Comparison of ENCODE assay signal across 8 mouse cellular contexts in genomic region chr2:29889066-29889944, GRCm38 (mm10). TPM values are rescaled to one million over a fixed set of nuclear protein-coding genes. Genes with fewer than 3 reads are reported as not detected.
DNase-seq lines count a peak whose midpoint lies in the region; ATAC-seq lines count a peak whose summit lies in the region.

TSS of gene Odf2 (plus strand) at chr2:29889221.

- H3K9me3 ChIP-seq in hindbrain, embryonic 11.5 days (ENCODE audit: control insufficient read depth, low read length): no peaks in the 10 kb centered on the region

- peak within 1 kb of the TSS; percentile 79 for H3K4me3 ChIP-seq in hindbrain, embryonic 11.5 days (ENCODE audit: low read depth, low read length)

- peak; percentile 100 for DNase-seq in Muller cell, postnatal 12 days (ENCODE audit: inconsistent ontology term)
- peak; percentile 99 for DNase-seq in cerebellum, adult 9-11 months
- DNase-seq in frontal cortex, adult 2 months (ENCODE audit: extremely low spot score in 1 of 2, low spot score in 1 of 2): peak; percentile 97 to 100
- DNase-seq in hindbrain, embryonic 11.5 days (ENCODE audit: low spot score): peak; percentile 100
- DNase-seq in layer of hippocampus, postnatal 10 days (ENCODE audit: low spot score in 2 of 2): peak; percentile 100
- DNase-seq in lung, postnatal 10 days: peak; percentile 100
- DNase-seq in ovary, postnatal 36 days (ENCODE audit: low spot score): peak; percentile 100
- peak; percentile 100 for DNase-seq in thymus, postnatal 25 days

- WGBS in hindbrain, embryonic 11.5 days: under 1% methylated on average over 64 of the region's 70 CpGs

- H3K27ac ChIP-seq in hindbrain, embryonic 11.5 days (ENCODE audit: low read depth, low read length): peak within 1 kb of the TSS; percentile 91

- peaks cover 13% of the 10 kb centered on the region for H3K36me3 ChIP-seq in hindbrain, embryonic 11.5 days (ENCODE audit: control insufficient read depth, insufficient read depth, low read length)

- no peaks in the 10 kb centered on the region for H3K27me3 ChIP-seq in hindbrain, embryonic 11.5 days (ENCODE audit: control insufficient read depth, insufficient read depth, low read length)

- H3K4me2 ChIP-seq in hindbrain, embryonic 11.5 days (replicated peaks; ENCODE audit: low read depth, low read length): peak within 1 kb of the TSS; percentile 92

- peak; percentile 91 for ATAC-seq in hindbrain, embryonic 11.5 days (ENCODE audit: low FRiP score)

- peak within 1 kb of the TSS; percentile 95 for H3K9ac ChIP-seq in hindbrain, embryonic 11.5 days (ENCODE audit: low read depth, low read length)

- H3K4me1 ChIP-seq in hindbrain, embryonic 11.5 days (replicated peaks; ENCODE audit: control insufficient read depth, insufficient read depth, low read length): peaks cover 3% of the 10 kb centered on the region; the same call in 1 of the 2 replicates

RNA-seq across cellular contexts. Expression of gene Odf2, which starts in this region (rescaled TPM):
- polyA plus RNA-seq in frontal cortex, adult 2 months (2012; rRNA removed): 177 and 198 TPM in 2 replicates
- polyA plus RNA-seq in hindbrain, embryonic 11.5 days (2014; fragmentation: Nextera tagmentation; extraction: Ambion mirVana): 83.2 and 89.0 TPM in 2 replicates
- total RNA-seq in layer of hippocampus, postnatal 10 days (2021): 100 to 1,000 TPM; 105 to 119 TPM

Comparison
In these comparisons a context has a peak if more than half of its experiments do, and no peak if none do; other contexts are left out.
1. Peak in every context shown above with its lines: DNase-seq, ATAC-seq, H3K4me3 ChIP-seq and H3K27ac ChIP-seq.